Mouse (Mus musculus) intestine, embryonic 14.5 days (tissue): Measurements from ENCODE around the gene Mcam. TPM values are rescaled to one million over a fixed set of nuclear protein-coding genes. Genes with fewer than 3 reads are reported as not detected.

Source experiments
- ATAC-seq: fragments of 200-750 bp; cut with Nextera tagmentation; replicated peaks from 2 replicates; pipeline ENCODE4 v1.8.0; 2017; ENCODE audit warnings: low read depth, moderate number of reproducible peaks, moderate TSS enrichment, moderate library complexity; ENCODE audit not compliant: low FRiP score, low TSS enrichment
- DNase-seq: peaks from one replicate; pipeline ENCODE4 v3.0.0-alpha.2; 2018; ENCODE audit warnings: low spot score
- H3K27ac ChIP-seq: fragments of 300-500 bp; sonication (generic); 2 replicates; pipeline ENCODE4 v1.5.1; 2014; ENCODE audit warnings: low read depth, mild to moderate bottlenecking, control low read depth
- H3K27me3 ChIP-seq: fragments of 300-500 bp; sonication (generic); replicated peaks from 2 replicates; pipeline ENCODE4 v1.6.1; 2014; ENCODE audit warnings: low read length, control low read depth; ENCODE audit not compliant: control insufficient read depth, insufficient read depth
- H3K36me3 ChIP-seq: fragments of 300-500 bp; sonication (generic); 2 replicates; pipeline ENCODE4 v1.6.1; 2014; ENCODE audit warnings: low read length, control low read depth; ENCODE audit not compliant: control insufficient read depth, insufficient read depth
- H3K4me1 ChIP-seq: fragments of 300-500 bp; sonication (generic); replicated peaks from 2 replicates; pipeline ENCODE4 v1.6.1; 2014; ENCODE audit warnings: low read length, control low read depth, mixed read lengths; ENCODE audit not compliant: control insufficient read depth, insufficient read depth
- H3K4me2 ChIP-seq: fragments of 300-500 bp; sonication (generic); 2 replicates; pipeline ENCODE4 v1.6.1; 2014; ENCODE audit warnings: low read length
- H3K4me3 ChIP-seq: fragments of 300-500 bp; sonication (generic); 2 replicates; pipeline ENCODE4 v1.5.1; 2014; ENCODE audit warnings: low read depth, low read length, control low read depth, mixed read lengths
- H3K9ac ChIP-seq: fragments of 300-500 bp; sonication (generic); 2 replicates; pipeline ENCODE4 v1.6.1; 2014; ENCODE audit warnings: mild to moderate bottlenecking, low read length
- H3K9me3 ChIP-seq: fragments of 300-500 bp; sonication (generic); 2 replicates; pipeline ENCODE4 v1.6.1; 2016; ENCODE audit warnings: low read length, control low read depth; ENCODE audit not compliant: control insufficient read depth
- WGBS: fragments of 180-500 bp; shearing (Covaris S2); extraction: QIAGEN DNeasy Blood & Tissue Kit; methylation state at CpG from one replicate; pipeline ENCODE4 v1.1.7; 2014; 5-methylcytosine and 5-hydroxymethylcytosine counted together
- polyA plus RNA-seq: library from polyadenylated mRNA; unstranded; fragments of >200 nt; fragmentation: Nextera tagmentation; extraction: Ambion mirVana; gene quantifications from 2 replicates; pipeline ENCODE4 v1.2.1, GENCODE M21; 2014

Gene Mcam
- polyA plus RNA-seq, 1 experiment from 2014 or later: 49.7 TPM

- Histone ChIP-seq H3K4me2 (no peak overlapping the region), H3K27me3 (no peaks in the 10 kb centered on the region), H3K4me3 (no peak overlapping the region), H3K27ac (no peak overlapping the region), H3K4me1 (no peaks in the 10 kb centered on the region), H3K9ac (no peak overlapping the region), H3K9me3 (no peaks in the 10 kb centered on the region), H3K36me3 (no peaks in the 10 kb centered on the region; the same call in 1 of the 2 replicates)
- DNase-seq: no peak
- WGBS: 75% methylated on average over 3 of the region's 3 CpGs
- no peak for ATAC-seq
Observed at GRCm38 (mm10) chr9:44191166-44191565, 56.9 kb downstream of the Mcam start.

- WGBS: 84% methylated on average over 3 of the region's 3 CpGs
Observed at GRCm38 (mm10) chr9:44192312-44192711, 58.0 kb downstream of the Mcam start.

More at GRCm38 (mm10) chr9:44192312-44192711, 58.0 kb downstream of the Mcam start:
- H3K4me2 ChIP-seq: no peak overlapping the region
- no peaks in the 10 kb centered on the region for H3K4me1 ChIP-seq
- H3K36me3 ChIP-seq: peaks cover 3% of the 10 kb centered on the region; the same call in 1 of the 2 replicates
- H3K9ac ChIP-seq: no peak overlapping the region
- no peak overlapping the region for H3K4me3 ChIP-seq
- H3K27me3 ChIP-seq: no peaks in the 10 kb centered on the region
- no peak for ATAC-seq
- no peaks in the 10 kb centered on the region for H3K9me3 ChIP-seq
- no peak for DNase-seq
- no peak overlapping the region for H3K27ac ChIP-seq

Other genes starting within 250 kb of the Mcam start
- 0.62 and 2.0 TPM in 2 replicates for gene Thy1, start 91.1 kb upstream of the Mcam start, polyA plus RNA-seq
- 11.0 and 12.5 TPM in 2 replicates for gene Usp2, start 67.4 kb upstream of the Mcam start, polyA plus RNA-seq
- 0.18 TPM in 1 of 2 replicates, not detected in the other for gene Mfrp, start 32.7 kb upstream of the Mcam start, polyA plus RNA-seq
- 3.2 and 3.4 TPM in 2 replicates for gene C1qtnf5, start 27.2 kb upstream of the Mcam start, polyA plus RNA-seq
- gene Gm49380, start 21.0 kb upstream of the Mcam start, polyA plus RNA-seq: 0.14 and 0.36 TPM in 2 replicates
- gene Rnf26, start 21.0 kb upstream of the Mcam start, polyA plus RNA-seq: 70.2 and 75.7 TPM in 2 replicates
- gene Cbl, start 99.6 kb downstream of the Mcam start, polyA plus RNA-seq: 18.1 and 19.9 TPM in 2 replicates
- gene Ccdc153, start 106.2 kb downstream of the Mcam start, polyA plus RNA-seq: not detected in 2 replicates
- 3.1 TPM in 2 replicates for gene Pdzd3, start 117.0 kb downstream of the Mcam start, polyA plus RNA-seq
- gene Nlrx1, start 134.1 kb downstream of the Mcam start, polyA plus RNA-seq: 6.3 and 7.0 TPM in 2 replicates
- gene Abcg4, start 154.1 kb downstream of the Mcam start, polyA plus RNA-seq: 3.6 and 4.1 TPM in 2 replicates
- gene Hinfp, start 171.2 kb downstream of the Mcam start, polyA plus RNA-seq: 18.5 and 22.9 TPM in 2 replicates
- 5.7 and 5.8 TPM in 2 replicates for gene C2cd2l, start 185.8 kb downstream of the Mcam start, polyA plus RNA-seq
- gene Dpagt1, start 191.6 kb downstream of the Mcam start, polyA plus RNA-seq: 45.4 and 46.2 TPM in 2 replicates
- 302 and 311 TPM in 2 replicates for gene H2afx, start 200.2 kb downstream of the Mcam start, polyA plus RNA-seq
- gene Hmbs, start 209.8 kb downstream of the Mcam start, polyA plus RNA-seq: 122 and 128 TPM in 2 replicates
- gene Vps11, start 227.2 kb downstream of the Mcam start, polyA plus RNA-seq: 25.3 and 29.5 TPM in 2 replicates
- gene Hyou1, start 245.0 kb downstream of the Mcam start, polyA plus RNA-seq: 28.4 and 37.0 TPM in 2 replicates